Mouse (Mus musculus): Measurements from ENCODE around the gene Rspo3. TPM values are rescaled to one million over a fixed set of nuclear protein-coding genes. Genes with fewer than 3 reads are reported as not detected.
A peak's percentile ranks its signal among the peaks of the same experiment; 100 is the strongest.

Rspo3 gene
- polyA plus RNA-seq, 1 experiment from 2014 or later = 12.0 TPM

DNA sequence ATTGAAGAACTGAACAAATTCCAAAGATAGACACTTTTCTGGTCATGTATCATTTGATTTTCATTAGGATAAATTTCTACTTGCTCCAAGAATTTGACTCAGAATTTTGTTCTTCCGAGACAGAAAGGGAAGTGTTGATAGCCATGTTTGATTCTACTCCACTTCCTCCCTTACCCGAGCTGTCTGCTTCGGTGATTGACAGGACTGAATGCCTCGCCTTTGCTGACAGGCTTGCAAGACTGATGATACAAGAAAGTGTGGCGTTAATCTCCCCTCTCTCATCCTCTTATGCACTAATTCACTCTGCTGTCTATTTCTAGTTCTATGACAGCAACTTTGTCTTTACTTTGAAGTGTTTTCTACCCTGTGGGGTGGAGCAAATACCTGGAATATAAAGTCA lies 65.2 kb downstream of the Rspo3 start:
- Histone ChIP-seq H3K4me1 (ENCODE audit: control insufficient read depth, insufficient read depth, low read length) (no peaks in the 10 kb centered on the region), H3K4me2 (ENCODE audit: low read depth, low read length) (no peak overlapping the region), H3K27me3 (ENCODE audit: control insufficient read depth, insufficient read depth, low read length) (no peaks in the 10 kb centered on the region), H3K4me3 (replicated peaks; ENCODE audit: low read length) (no peak overlapping the region), H3K27ac (ENCODE audit: low read length) (no peak overlapping the region), H3K9me3 (replicated peaks; ENCODE audit: control insufficient read depth, low read length) (no peaks in the 10 kb centered on the region), H3K36me3 (ENCODE audit: control insufficient read depth, insufficient read depth, low read length) (no peaks in the 10 kb centered on the region), H3K9ac (ENCODE audit: low read length) (no peak overlapping the region)
- 51% methylated on average over 5 of the region's 5 CpGs for WGBS
- ATAC-seq (ENCODE audit: insufficient read depth, low FRiP score) = no peak

DNA sequence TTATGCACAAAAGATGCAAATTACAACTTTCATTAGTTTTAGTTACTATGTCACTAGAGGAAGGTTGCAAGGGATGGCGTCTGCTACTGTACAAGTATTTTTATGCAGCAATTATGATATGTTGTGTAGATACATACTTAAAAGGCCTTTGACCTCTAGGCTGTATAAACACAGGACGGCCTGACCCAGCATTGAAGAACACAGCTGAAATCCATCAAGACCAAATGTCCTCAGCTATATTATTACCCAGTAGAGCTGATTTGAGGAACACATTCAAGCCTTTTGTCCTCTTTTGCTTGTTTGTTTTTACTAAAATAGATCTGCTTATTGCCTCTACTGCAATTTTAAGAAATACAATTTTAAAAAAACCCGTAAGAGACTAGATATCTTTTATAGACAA lies 75.6 kb downstream of the Rspo3 start:
- Histone ChIP-seq H3K4me2 (ENCODE audit: low read depth, low read length) (no peak overlapping the region), H3K27ac (ENCODE audit: low read length) (no peak overlapping the region), H3K27me3 (ENCODE audit: control insufficient read depth, insufficient read depth, low read length) (no peaks in the 10 kb centered on the region), H3K4me3 (replicated peaks; ENCODE audit: low read length) (no peak overlapping the region), H3K9me3 (replicated peaks; ENCODE audit: control insufficient read depth, low read length) (no peaks in the 10 kb centered on the region), H3K4me1 (ENCODE audit: control insufficient read depth, insufficient read depth, low read length) (no peaks in the 10 kb centered on the region), H3K36me3 (ENCODE audit: control insufficient read depth, insufficient read depth, low read length) (no peaks in the 10 kb centered on the region), H3K9ac (ENCODE audit: low read length) (no peak overlapping the region)
- no peak for ATAC-seq (ENCODE audit: insufficient read depth, low FRiP score)
- 56% methylated on average over 3 of the region's 3 CpGs for WGBS

DNA sequence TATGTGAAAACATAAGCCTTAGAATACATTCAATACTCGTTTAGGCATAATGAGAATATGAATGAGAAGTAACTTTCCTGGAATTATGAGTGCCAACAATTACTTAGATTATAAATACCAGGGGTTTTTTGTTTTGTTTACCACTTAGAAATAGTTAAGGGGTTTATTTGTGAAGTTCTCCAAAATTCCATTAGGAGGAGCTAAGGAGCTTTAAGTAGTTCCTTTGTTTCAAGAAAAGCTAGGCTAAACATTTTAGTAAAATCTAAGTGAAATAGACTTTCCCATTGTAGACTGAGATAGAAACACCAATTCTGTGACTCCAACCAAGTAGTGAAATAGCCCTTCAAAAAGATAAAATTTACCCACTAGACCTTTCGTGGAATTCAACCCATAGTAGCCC lies 76.0 kb downstream of the Rspo3 start:
- Histone ChIP-seq H3K9ac (ENCODE audit: low read length) (no peak overlapping the region), H3K27me3 (ENCODE audit: control insufficient read depth, insufficient read depth, low read length) (no peaks in the 10 kb centered on the region), H3K4me1 (ENCODE audit: control insufficient read depth, insufficient read depth, low read length) (no peaks in the 10 kb centered on the region), H3K27ac (ENCODE audit: low read length) (no peak overlapping the region), H3K4me2 (ENCODE audit: low read depth, low read length) (no peak overlapping the region), H3K9me3 (replicated peaks; ENCODE audit: control insufficient read depth, low read length) (no peaks in the 10 kb centered on the region), H3K36me3 (ENCODE audit: control insufficient read depth, insufficient read depth, low read length) (no peaks in the 10 kb centered on the region), H3K4me3 (replicated peaks; ENCODE audit: low read length) (no peak overlapping the region)
- ATAC-seq (ENCODE audit: insufficient read depth, low FRiP score) = no peak
- WGBS = 75% methylated on average over 2 of the region's 2 CpGs

DNA sequence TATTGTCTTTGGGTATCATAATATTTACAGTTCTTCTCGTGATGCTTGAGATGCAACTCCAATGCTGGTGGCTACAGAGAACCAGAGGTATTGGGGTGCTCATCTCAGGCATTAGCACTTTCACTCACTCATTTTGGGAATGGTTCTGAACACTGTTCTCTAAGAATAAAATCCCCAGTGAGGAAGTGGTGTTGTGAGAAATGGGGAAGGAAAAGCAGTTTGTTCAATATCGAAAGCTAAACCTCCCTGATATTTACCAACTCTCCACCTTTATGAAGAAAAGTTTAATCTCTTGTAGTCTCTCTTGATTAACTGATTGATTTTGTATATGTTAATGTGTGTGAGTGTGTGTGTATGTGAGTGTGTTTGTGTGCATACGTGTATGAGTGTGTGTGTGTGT lies 90.6 kb downstream of the Rspo3 start:
- no peaks in the 10 kb centered on the region for H3K27me3 ChIP-seq (ENCODE audit: control insufficient read depth, insufficient read depth, low read length)
- WGBS = 78% methylated on average over 3 of the region's 3 CpGs
- H3K9ac ChIP-seq (ENCODE audit: low read length) = no peak overlapping the region
- H3K27ac ChIP-seq (ENCODE audit: low read length) = no peak overlapping the region
- no peaks in the 10 kb centered on the region for H3K9me3 ChIP-seq (replicated peaks; ENCODE audit: control insufficient read depth, low read length)
- no peak overlapping the region for H3K4me2 ChIP-seq (ENCODE audit: low read depth, low read length)
- no peak overlapping the region for H3K4me3 ChIP-seq (replicated peaks; ENCODE audit: low read length)
- H3K36me3 ChIP-seq (ENCODE audit: control insufficient read depth, insufficient read depth, low read length) = no peaks in the 10 kb centered on the region
- no peak for ATAC-seq (ENCODE audit: insufficient read depth, low FRiP score)
- H3K4me1 ChIP-seq (ENCODE audit: control insufficient read depth, insufficient read depth, low read length) = no peaks in the 10 kb centered on the region

DNA sequence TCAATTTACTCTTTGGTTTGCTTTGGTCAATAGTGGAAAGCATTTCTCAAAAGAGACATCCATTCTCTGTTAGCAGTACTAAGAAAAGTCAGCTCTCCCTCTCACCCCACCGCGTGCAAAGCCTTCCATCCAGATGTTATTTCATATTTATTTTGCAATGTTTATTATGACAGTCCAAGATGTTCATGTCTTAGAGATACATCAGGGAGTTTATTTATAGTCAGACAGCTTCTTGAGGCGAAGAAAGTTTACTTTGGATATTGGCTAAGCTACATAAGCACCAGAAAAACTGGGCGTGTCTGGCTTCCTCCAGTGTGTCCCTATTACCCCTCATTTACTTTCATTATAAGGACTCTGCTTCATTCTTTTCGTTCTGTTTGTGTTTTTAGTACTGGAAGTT lies 94.4 kb downstream of the Rspo3 start:
- Histone ChIP-seq H3K4me3 (replicated peaks; ENCODE audit: low read length) (no peak overlapping the region), H3K4me2 (ENCODE audit: low read depth, low read length) (no peak overlapping the region), H3K4me1 (ENCODE audit: control insufficient read depth, insufficient read depth, low read length) (no peaks in the 10 kb centered on the region), H3K27me3 (ENCODE audit: control insufficient read depth, insufficient read depth, low read length) (no peaks in the 10 kb centered on the region), H3K27ac (ENCODE audit: low read length) (peak overlapping the region; percentile 35; the same call in 1 of the 2 replicates), H3K36me3 (ENCODE audit: control insufficient read depth, insufficient read depth, low read length) (no peaks in the 10 kb centered on the region), H3K9me3 (replicated peaks; ENCODE audit: control insufficient read depth, low read length) (no peaks in the 10 kb centered on the region), H3K9ac (ENCODE audit: low read length) (no peak overlapping the region)
- 42% methylated on average over 5 of the region's 5 CpGs for WGBS
- ATAC-seq (ENCODE audit: insufficient read depth, low FRiP score) = peak; percentile 89

DNA sequence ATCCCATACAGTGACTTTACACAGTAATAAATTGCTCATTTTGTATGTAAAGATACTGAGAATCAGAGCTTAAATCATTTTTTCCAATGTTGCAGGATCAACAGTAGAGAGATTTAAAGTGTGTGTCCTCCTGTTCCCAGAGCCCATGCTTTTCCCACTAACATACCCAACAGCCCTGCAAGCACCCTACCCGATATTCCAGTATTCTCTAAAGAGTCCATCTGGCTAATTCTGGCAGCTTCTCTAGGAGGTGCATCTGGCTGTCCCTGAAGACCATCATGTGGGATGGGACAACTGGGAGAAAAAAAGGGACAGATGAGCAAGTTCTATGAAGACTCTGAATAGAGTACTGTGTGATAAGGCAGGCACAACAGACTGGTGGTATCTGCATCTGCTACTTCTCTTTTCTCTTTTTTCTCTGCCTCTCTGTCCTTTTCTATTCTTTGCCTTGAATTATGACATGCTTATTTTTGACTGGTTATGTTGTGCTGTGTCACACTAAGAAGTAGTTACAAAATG lies 102.7 kb downstream of the Rspo3 start:
- Histone ChIP-seq H3K4me3 (replicated peaks; ENCODE audit: low read length) (no peak overlapping the region), H3K4me1 (ENCODE audit: control insufficient read depth, insufficient read depth, low read length) (no peaks in the 10 kb centered on the region), H3K27me3 (ENCODE audit: control insufficient read depth, insufficient read depth, low read length) (no peaks in the 10 kb centered on the region), H3K36me3 (ENCODE audit: control insufficient read depth, insufficient read depth, low read length) (no peaks in the 10 kb centered on the region), H3K4me2 (ENCODE audit: low read depth, low read length) (no peak overlapping the region), H3K9ac (ENCODE audit: low read length) (no peak overlapping the region), H3K27ac (ENCODE audit: low read length) (no peak overlapping the region), H3K9me3 (replicated peaks; ENCODE audit: control insufficient read depth, low read length) (no peaks in the 10 kb centered on the region)
- WGBS = 78% methylated on average over 1 of the region's 1 CpGs
- no peak for ATAC-seq (ENCODE audit: insufficient read depth, low FRiP score)

DNA sequence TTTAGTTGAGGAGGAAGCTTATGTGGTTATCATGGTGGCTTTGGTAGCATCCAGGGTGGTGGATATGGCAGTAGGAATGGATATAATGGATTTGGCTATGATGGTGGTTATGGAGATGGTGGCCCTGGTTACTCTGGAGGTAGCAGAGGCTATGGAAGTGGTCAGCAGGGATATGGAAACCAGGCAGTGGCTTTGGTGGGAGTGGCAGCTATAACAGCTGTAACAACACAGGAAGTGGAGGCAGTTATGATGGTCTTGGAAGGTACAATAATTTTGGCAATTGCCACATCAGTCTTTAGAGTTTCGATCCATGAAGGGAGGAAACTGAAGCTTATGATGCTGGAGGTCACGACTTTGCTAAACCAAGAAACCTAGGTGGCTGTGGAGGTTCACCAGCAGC lies 109.0 kb downstream of the Rspo3 start:
- H3K27me3 ChIP-seq (ENCODE audit: control insufficient read depth, insufficient read depth, low read length) = no peaks in the 10 kb centered on the region
- no peaks in the 10 kb centered on the region for H3K9me3 ChIP-seq (replicated peaks; ENCODE audit: control insufficient read depth, low read length)
- H3K36me3 ChIP-seq (ENCODE audit: control insufficient read depth, insufficient read depth, low read length) = no peaks in the 10 kb centered on the region
- WGBS = 71% methylated on average over 2 of the region's 2 CpGs
- ATAC-seq (ENCODE audit: insufficient read depth, low FRiP score) = no peak
- H3K4me2 ChIP-seq (ENCODE audit: low read depth, low read length) = no peak overlapping the region
- H3K9ac ChIP-seq (ENCODE audit: low read length) = no peak overlapping the region
- no peaks in the 10 kb centered on the region for H3K4me1 ChIP-seq (ENCODE audit: control insufficient read depth, insufficient read depth, low read length)
- H3K27ac ChIP-seq (ENCODE audit: low read length) = no peak overlapping the region
- no peak overlapping the region for H3K4me3 ChIP-seq (replicated peaks; ENCODE audit: low read length)

DNA sequence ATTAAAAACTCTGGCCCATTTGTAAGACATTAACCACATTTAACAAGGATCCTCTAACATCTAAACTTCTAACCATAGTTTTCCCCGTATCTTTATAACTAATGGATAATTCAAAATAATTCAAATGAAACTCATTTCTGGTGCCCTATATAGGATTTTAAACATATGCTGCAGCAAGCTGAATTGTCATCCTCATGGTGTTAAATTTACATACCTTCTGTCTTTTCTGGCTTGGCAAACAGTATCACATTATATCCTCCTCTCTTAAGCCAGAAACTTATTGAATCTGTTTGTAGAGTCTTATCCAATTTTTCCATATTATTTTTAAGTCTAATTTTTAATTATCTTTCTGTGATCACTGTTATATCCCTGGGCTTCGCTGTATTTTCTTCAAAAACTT lies 111.1 kb downstream of the Rspo3 start:
- H3K4me2 ChIP-seq (ENCODE audit: low read depth, low read length) = no peak overlapping the region
- no peak overlapping the region for H3K9ac ChIP-seq (ENCODE audit: low read length)
- no peaks in the 10 kb centered on the region for H3K36me3 ChIP-seq (ENCODE audit: control insufficient read depth, insufficient read depth, low read length)
- H3K9me3 ChIP-seq (replicated peaks; ENCODE audit: control insufficient read depth, low read length) = no peaks in the 10 kb centered on the region
- no peak overlapping the region for H3K4me3 ChIP-seq (replicated peaks; ENCODE audit: low read length)
- WGBS = 78% methylated on average over 2 of the region's 2 CpGs
- H3K27ac ChIP-seq (ENCODE audit: low read length) = no peak overlapping the region
- no peaks in the 10 kb centered on the region for H3K4me1 ChIP-seq (ENCODE audit: control insufficient read depth, insufficient read depth, low read length)
- no peak for ATAC-seq (ENCODE audit: insufficient read depth, low FRiP score)
- H3K27me3 ChIP-seq (ENCODE audit: control insufficient read depth, insufficient read depth, low read length) = no peaks in the 10 kb centered on the region

DNA sequence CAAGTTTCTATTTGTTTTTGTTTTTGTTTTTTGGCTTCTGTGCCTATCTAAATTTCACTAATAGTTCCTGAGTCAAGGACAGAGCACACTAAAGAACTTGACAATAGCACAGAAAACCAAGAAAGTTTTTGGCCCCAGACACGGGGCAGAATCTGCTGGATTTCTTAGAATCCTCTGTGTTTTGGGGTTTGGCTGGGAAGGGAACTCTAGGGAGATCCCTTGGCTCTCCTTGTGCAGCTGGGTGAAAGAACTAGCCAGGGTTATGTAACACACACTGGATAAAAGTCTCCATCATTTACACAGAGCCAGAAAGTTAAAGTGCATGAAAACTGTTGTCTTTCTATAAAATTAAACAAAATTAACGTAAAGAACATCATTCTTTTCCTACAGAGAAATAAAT lies 121.3 kb downstream of the Rspo3 start:
- H3K4me3 ChIP-seq (replicated peaks; ENCODE audit: low read length) = no peak overlapping the region
- ATAC-seq (ENCODE audit: insufficient read depth, low FRiP score) = no peak
- H3K4me2 ChIP-seq (ENCODE audit: low read depth, low read length) = no peak overlapping the region
- H3K9ac ChIP-seq (ENCODE audit: low read length) = no peak overlapping the region
- H3K27me3 ChIP-seq (ENCODE audit: control insufficient read depth, insufficient read depth, low read length) = no peaks in the 10 kb centered on the region
- no peaks in the 10 kb centered on the region for H3K9me3 ChIP-seq (replicated peaks; ENCODE audit: control insufficient read depth, low read length)
- H3K36me3 ChIP-seq (ENCODE audit: control insufficient read depth, insufficient read depth, low read length) = no peaks in the 10 kb centered on the region
- no peak overlapping the region for H3K27ac ChIP-seq (ENCODE audit: low read length)
- no peaks in the 10 kb centered on the region for H3K4me1 ChIP-seq (ENCODE audit: control insufficient read depth, insufficient read depth, low read length)
- 55% methylated on average over 2 of the region's 2 CpGs for WGBS
